Mouse (Mus musculus) E14TG2a.4 (cell line): ENCODE measurements around the gene Phex.

Experiments used
- CTCF ChIP-seq: conservative IDR thresholded peaks from 2 replicates; pipeline ENCODE4 v1.5.1; 2014; ENCODE audit warnings: low read length
- NANOG ChIP-seq: IDR thresholded peaks from 2 replicates; pipeline ENCODE4 v1.6.1; 2014; ENCODE audit warnings: borderline replicate concordance, low read length, mixed read lengths
- POU5F1 ChIP-seq: IDR thresholded peaks from 2 replicates; pipeline ENCODE4 v1.6.1; 2014; ENCODE audit warnings: low read length, borderline replicate concordance

DNA sequence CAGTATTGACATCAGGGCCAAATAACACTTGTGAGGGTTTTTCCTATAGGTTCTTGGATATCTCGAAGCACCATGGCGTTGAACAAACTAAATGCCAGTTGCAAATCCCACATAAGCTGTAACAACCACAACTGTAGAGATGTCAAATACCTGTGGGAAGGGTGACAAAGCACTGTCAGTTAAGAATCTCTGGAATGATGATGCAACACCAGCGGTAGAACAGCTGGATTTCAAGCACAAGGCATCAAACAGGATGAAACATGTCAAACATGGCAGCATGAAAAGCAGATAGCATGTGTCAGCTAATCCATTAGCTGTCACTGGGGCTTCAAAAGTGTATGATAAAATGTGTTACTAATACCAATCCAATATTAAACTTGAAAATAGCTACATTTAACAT lies 141.8 kb downstream of the Phex start:
- TF ChIP-seq CTCF (no peak), NANOG (no peak), POU5F1 (no peak)
